Mouse (Mus musculus): ENCODE measurements at regions not wholly inside any gene's neighbourhood (a gene's known extent, or its start where the extent isn't known, plus 50 kb on each side); places are given as distances from the start of the nearest gene placed in this dataset.

DNA sequence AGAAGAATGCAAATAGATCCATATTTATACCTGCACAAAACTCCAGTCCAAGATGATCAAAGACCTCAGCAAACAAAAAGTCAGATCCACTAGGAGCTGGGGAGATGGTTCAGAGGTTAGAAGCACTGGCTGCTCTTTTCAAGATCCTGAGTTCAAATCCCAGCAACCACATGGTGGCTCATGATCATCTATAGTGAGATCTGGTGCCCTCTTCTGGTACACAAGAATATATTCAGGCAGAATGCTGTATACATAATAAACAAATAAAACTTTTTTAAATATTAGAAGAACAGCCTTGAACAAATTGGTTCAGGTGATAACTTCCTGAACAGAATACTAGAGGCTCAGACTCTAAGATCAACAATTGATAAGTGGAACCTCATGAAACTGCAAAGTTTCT, 83.7 kb downstream of the Hmgn5 start:
- no peaks in the 10 kb centered on the region for H3K4me1 ChIP-seq (replicated peaks; ENCODE audit: control insufficient read depth, insufficient read depth)
- no peak overlapping the region for H3K4me2 ChIP-seq (replicated peaks; ENCODE audit: low read depth)
- no peak overlapping the region for H3K27ac ChIP-seq (replicated peaks)
- DNase-seq (ENCODE audit: low spot score) (no peak), ATAC-seq (ENCODE audit: low FRiP score, low TSS enrichment) (no peak)
- no peaks in the 10 kb centered on the region for H3K36me3 ChIP-seq (ENCODE audit: control insufficient read depth, insufficient read depth, low read length)
- H3K27me3 ChIP-seq (ENCODE audit: control insufficient read depth, insufficient read depth, low read length): no peaks in the 10 kb centered on the region
- TF ChIP-seq CTCF (IDR thresholded peaks at IDR 0.05; ENCODE audit: low read depth) (0 out of 2 replicates have a peak, but pooled peaks have one; percentile 7), EP300 (optimal IDR thresholded peaks at IDR 0.05) (no peak)
- no peak overlapping the region for H3K4me3 ChIP-seq (ENCODE audit: low read depth, low read length)
- no peak overlapping the region for H3K9ac ChIP-seq (ENCODE audit: low read length)
- H3K9me3 ChIP-seq (ENCODE audit: control insufficient read depth, low read length): no peaks in the 10 kb centered on the region

Measured in stomach, postnatal 0 days (tissue).